Comparison of ENCODE assay signal across 22 mouse cellular contexts in genomic region chr3:141511253-141512038, GRCm38 (mm10). TPM values are rescaled to one million over a fixed set of nuclear protein-coding genes. Genes with fewer than 3 reads are reported as not detected.
DNase-seq lines count a peak whose midpoint lies in the region; ATAC-seq and TF ChIP-seq lines count a peak whose summit lies in the region.
"Had no signal": no experiment of that assay in that cellular context is flagged by ENCODE, and none has a peak within 500 bp of the region (broad histone marks: within the 10 kb centered on the region; RNA-seq: fewer than 3 reads in every experiment).

No protein-coding gene starts in this region.

- TF ChIP-seq CTCF in embryonic fibroblast, embryonic 13.5 days (IDR thresholded peaks at IDR 0.05; ENCODE audit: borderline replicate concordance, insufficient read depth, low read length) = no peak
- no peak for TF ChIP-seq CTCF in lung, adult 2 months (IDR thresholded peaks at IDR 0.05; ENCODE audit: insufficient read depth, low read length)

- no peak overlapping the region for H3K4me2 ChIP-seq in limb, embryonic 14.5 days (replicated peaks; ENCODE audit: low read depth, low read length, severe bottlenecking)
- H3K4me2 ChIP-seq: embryonic facial prominence, embryonic 13.5 days; heart, embryonic 11.5 days; heart, embryonic 15.5 days; hindbrain, embryonic 13.5 days had no signal

- H3K36me3 ChIP-seq in limb, embryonic 14.5 days (ENCODE audit: control insufficient read depth, insufficient read depth, low read length) = no peaks in the 10 kb centered on the region
- H3K36me3 ChIP-seq: embryonic facial prominence, embryonic 13.5 days; forebrain, embryonic 10.5 days; heart, embryonic 15.5 days; hindbrain, embryonic 13.5 days had no signal

- no peak for ATAC-seq in limb, embryonic 14.5 days (ENCODE audit: low FRiP score, low read depth)
- ATAC-seq: forebrain, embryonic 14.5 days; hindbrain, postnatal 0 days had no signal

- H3K4me1 ChIP-seq in embryonic fibroblast, embryonic 13.5 days (ENCODE audit: control insufficient read depth, insufficient read depth, low read length) = peaks cover 5% of the 10 kb centered on the region
- H3K4me1 ChIP-seq in limb, embryonic 14.5 days (ENCODE audit: control insufficient read depth, insufficient read depth, low read length) = peaks cover 7% of the 10 kb centered on the region
- no peaks in the 10 kb centered on the region for H3K4me1 ChIP-seq in lung, adult 2 months (ENCODE audit: control insufficient read depth, insufficient read depth, low read length)
- H3K4me1 ChIP-seq: embryonic facial prominence, embryonic 13.5 days; heart, embryonic 15.5 days; hindbrain, embryonic 13.5 days had no signal

- no peaks in the 10 kb centered on the region for H3K27me3 ChIP-seq in limb, embryonic 14.5 days (ENCODE audit: control insufficient read depth, insufficient read depth, low read length)
- H3K27me3 ChIP-seq: embryonic facial prominence, embryonic 13.5 days; heart, embryonic 15.5 days; hindbrain, embryonic 13.5 days had no signal

- H3K27ac ChIP-seq in embryonic fibroblast, embryonic 13.5 days (ENCODE audit: insufficient read depth, low read length) = peak overlapping the region; percentile 44
- H3K27ac ChIP-seq in limb, embryonic 14.5 days (replicated peaks; ENCODE audit: low read depth, low read length) = no peak overlapping the region; the same call in 1 of the 2 replicates
- H3K27ac ChIP-seq: embryonic facial prominence, embryonic 13.5 days; forebrain, embryonic 10.5 days; heart, embryonic 15.5 days; hindbrain, embryonic 13.5 days; hindbrain, postnatal 0 days had no signal

- DNase-seq in 3134 (ENCODE audit: extremely low read depth, insufficient read length, low spot score) = peak; percentile 21
- peak; percentile 24 for DNase-seq in 416B (ENCODE audit: low read depth)
- DNase-seq in limb, embryonic 14.5 days (ENCODE audit: low spot score) = peak; percentile 18
- DNase-seq in cerebellum, postnatal 25 days = no peak
- DNase-seq in lung, adult 2 months = no peak
- no peak for DNase-seq in kidney, postnatal 36 days
- no peak for DNase-seq in embryo, embryonic 11 days
- DNase-seq: adrenal gland, adult 2 months; adrenal gland, postnatal 25 days; cerebellum, adult 18-20 months; cerebellum, adult 9-11 months; gastrocnemius, postnatal 36 days; heart, adult 18-20 months; heart, postnatal 14 days had no signal

- no peak overlapping the region for H3K9ac ChIP-seq in limb, embryonic 14.5 days (ENCODE audit: low read depth, low read length, severe bottlenecking)
- H3K9ac ChIP-seq: embryonic facial prominence, embryonic 13.5 days; heart, embryonic 15.5 days; hindbrain, embryonic 13.5 days had no signal

- WGBS in limb, embryonic 14.5 days = 52% methylated on average over 5 of the region's 5 CpGs
- WGBS in lung, adult 2 months = 50% methylated on average over 5 of the region's 5 CpGs

- TF ChIP-seq POLR2A in embryonic fibroblast, embryonic 13.5 days (IDR thresholded peaks at IDR 0.05; ENCODE audit: low read depth, low read length) = no peak
- TF ChIP-seq POLR2A in limb, embryonic 14.5 days (IDR thresholded peaks at IDR 0.05; ENCODE audit: borderline replicate concordance, extremely low read depth, insufficient read depth, insufficient read length) = no peak
- no peak for TF ChIP-seq POLR2A in lung, adult 2 months (IDR thresholded peaks at IDR 0.05; ENCODE audit: borderline replicate concordance, extremely low read depth, low read depth, low read length)

- H3K4me3 ChIP-seq in embryonic fibroblast, embryonic 13.5 days (ENCODE audit: insufficient read depth, low read length) = no peak overlapping the region
- no peak overlapping the region for H3K4me3 ChIP-seq in limb, embryonic 14.5 days (replicated peaks; ENCODE audit: low read length)
- no peak overlapping the region for H3K4me3 ChIP-seq in lung, adult 2 months (replicated peaks; ENCODE audit: extremely low read depth, low read depth, low read length)
- H3K4me3 ChIP-seq: embryonic facial prominence, embryonic 13.5 days; forebrain, embryonic 10.5 days; heart, embryonic 15.5 days; hindbrain, embryonic 13.5 days had no signal

- no peaks in the 10 kb centered on the region for H3K9me3 ChIP-seq in limb, embryonic 14.5 days (ENCODE audit: control insufficient read depth, low read length)
- H3K9me3 ChIP-seq: embryonic facial prominence, embryonic 13.5 days; forebrain, embryonic 10.5 days; heart, embryonic 15.5 days; hindbrain, embryonic 13.5 days had no signal

RNA-seq across cellular contexts. Expression of gene Unc5c, which starts 46.4 kb away (rescaled TPM):
- polyA plus RNA-seq in embryonic fibroblast, embryonic 13.5 days (2011; ENCODE audit: insufficient read length, low read depth, missing spikeins) = 18.2 and 23.8 TPM in 2 replicates
- polyA plus RNA-seq in limb, embryonic 14.5 days (2012; rRNA removed) = 11.9 and 15.4 TPM in 2 replicates
- 12.5 and 20.8 TPM in 2 replicates for polyA plus RNA-seq in limb, embryonic 14.5 days (2014; fragmentation: Nextera tagmentation; extraction: Ambion mirVana)
- polyA plus RNA-seq in lung, adult 2 months (2012; rRNA removed) = 3.6 and 4.7 TPM in 2 replicates

Comparison
In these comparisons a context has a peak if more than half of its experiments do, and no peak if none do; other contexts are left out.
1. DNase-seq: peak in 3134 (single experiment), 416B (single experiment) and limb, embryonic 14.5 days (single experiment); none in cerebellum, postnatal 25 days (0 of 2), lung, adult 2 months (single experiment), kidney, postnatal 36 days (0 of 2) and embryo, embryonic 11 days (single experiment).